22 mouse cellular contexts compared by ENCODE assay signal in genomic region chr14:12132046-12132615, GRCm38 (mm10).
DNase-seq lines count a peak whose midpoint lies in the region; ATAC-seq and TF ChIP-seq lines count a peak whose summit lies in the region.
"Had no signal": no experiment of that assay in that cellular context is flagged by ENCODE, and none has a peak within 500 bp of the region (broad histone marks: within the 10 kb centered on the region; RNA-seq: fewer than 3 reads in every experiment).

No protein-coding gene starts in this region.

- H3K27me3 ChIP-seq in hindbrain, embryonic 10.5 days (ENCODE audit: insufficient read depth, poor library complexity, severe bottlenecking) = no peaks in the 10 kb centered on the region; the same call in 1 of the 2 replicates
- no peaks in the 10 kb centered on the region for H3K27me3 ChIP-seq in forebrain, embryonic 11.5 days (ENCODE audit: control insufficient read depth, insufficient read depth, low read length)
- H3K27me3 ChIP-seq: embryonic facial prominence, embryonic 15.5 days; heart, embryonic 12.5 days; liver, embryonic 12.5 days; midbrain, embryonic 12.5 days had no signal

- H3K27ac ChIP-seq in hindbrain, embryonic 10.5 days = no peak overlapping the region
- H3K27ac ChIP-seq in forebrain, embryonic 11.5 days (ENCODE audit: low read depth, low read length) = no peak overlapping the region
- H3K27ac ChIP-seq: embryonic facial prominence, embryonic 15.5 days; forebrain, embryonic 10.5 days; hindbrain, postnatal 0 days; left cerebral cortex, adult 2 months; liver, embryonic 12.5 days; macrophage; midbrain, embryonic 12.5 days had no signal

- no peak for ATAC-seq in forebrain, embryonic 11.5 days (replicated peaks; ENCODE audit: low FRiP score)
- ATAC-seq: hindbrain, postnatal 0 days; liver, embryonic 12.5 days had no signal

- no peak overlapping the region for H3K4me2 ChIP-seq in forebrain, embryonic 11.5 days (ENCODE audit: low read depth, low read length, severe bottlenecking)
- H3K4me2 ChIP-seq: embryonic facial prominence, embryonic 15.5 days; heart, embryonic 12.5 days; liver, embryonic 12.5 days; midbrain, embryonic 12.5 days had no signal

- H3K9ac ChIP-seq in forebrain, embryonic 11.5 days (ENCODE audit: low read length) = no peak overlapping the region
- H3K9ac ChIP-seq: embryonic facial prominence, embryonic 15.5 days; heart, embryonic 12.5 days; liver, embryonic 12.5 days; midbrain, embryonic 12.5 days had no signal

- no peak for TF ChIP-seq POLR2A in lung, adult 2 months (IDR thresholded peaks at IDR 0.05; ENCODE audit: borderline replicate concordance, extremely low read depth, low read depth, low read length)

- peak; percentile 44 to 66 for DNase-seq in adrenal gland, adult (ENCODE audit: inconsistent age in 2 of 2, low spot score in 1 of 2)
- no peak for DNase-seq in adrenal gland, adult 18-20 months (ENCODE audit: low spot score in 2 of 2)
- peak; percentile 23 to 60 for DNase-seq in lung, adult 18-20 months
- no peak for DNase-seq in lung, adult 2 months
- DNase-seq in kidney, postnatal 36 days = peak; percentile 60 to 83
- DNase-seq in left cerebral cortex, adult 18-20 months (ENCODE audit: low spot score in 2 of 2) = no peak
- no peak for DNase-seq in hindbrain, embryonic 10.5 days (ENCODE audit: low spot score)
- no peak for DNase-seq in forebrain, embryonic 11.5 days (ENCODE audit: low spot score)
- DNase-seq: cerebellum, adult 11 months; embryo, embryonic 11 days; gastrocnemius, postnatal 25 days; heart, postnatal 4 days; right cerebral cortex, postnatal 25 days; thymus, postnatal 36 days had no signal

- TF ChIP-seq CTCF in lung, adult 2 months (IDR thresholded peaks at IDR 0.05; ENCODE audit: insufficient read depth, low read length) = no peak

- no peaks in the 10 kb centered on the region for H3K36me3 ChIP-seq in hindbrain, embryonic 10.5 days
- no peaks in the 10 kb centered on the region for H3K36me3 ChIP-seq in forebrain, embryonic 11.5 days (ENCODE audit: control insufficient read depth, insufficient read depth, low read length)
- H3K36me3 ChIP-seq: embryonic facial prominence, embryonic 15.5 days; forebrain, embryonic 10.5 days; heart, embryonic 12.5 days; liver, embryonic 12.5 days; midbrain, embryonic 12.5 days had no signal

- H3K4me3 ChIP-seq in lung, adult 2 months (replicated peaks; ENCODE audit: extremely low read depth, low read depth, low read length) = no peak overlapping the region
- H3K4me3 ChIP-seq in hindbrain, embryonic 10.5 days = no peak overlapping the region
- no peak overlapping the region for H3K4me3 ChIP-seq in forebrain, embryonic 11.5 days (ENCODE audit: low read depth, low read length)
- H3K4me3 ChIP-seq: embryonic facial prominence, embryonic 15.5 days; forebrain, embryonic 10.5 days; heart, embryonic 12.5 days; left cerebral cortex, adult 2 months; liver, embryonic 12.5 days; midbrain, embryonic 12.5 days had no signal

- no peaks in the 10 kb centered on the region for H3K9me3 ChIP-seq in hindbrain, embryonic 10.5 days
- no peaks in the 10 kb centered on the region for H3K9me3 ChIP-seq in forebrain, embryonic 11.5 days (ENCODE audit: control insufficient read depth, low read length)
- H3K9me3 ChIP-seq: embryonic facial prominence, embryonic 15.5 days; forebrain, embryonic 10.5 days; heart, embryonic 12.5 days; liver, embryonic 12.5 days; midbrain, embryonic 12.5 days had no signal

- WGBS in lung, adult 2 months = 49% methylated on average over 7 of the region's 7 CpGs
- WGBS in hindbrain, embryonic 10.5 days = 85% methylated on average over 7 of the region's 7 CpGs
- 89% methylated on average over 7 of the region's 7 CpGs for WGBS in forebrain, embryonic 11.5 days

- H3K4me1 ChIP-seq in lung, adult 2 months (ENCODE audit: control insufficient read depth, insufficient read depth, low read length) = peaks cover 13% of the 10 kb centered on the region
- 0 out of 2 replicates have a peak, but pooled peaks cover 7% of the 10 kb centered on the region for H3K4me1 ChIP-seq in hindbrain, embryonic 10.5 days (replicated peaks)
- no peaks in the 10 kb centered on the region for H3K4me1 ChIP-seq in forebrain, embryonic 11.5 days (replicated peaks; ENCODE audit: control insufficient read depth, insufficient read depth, low read length)
- H3K4me1 ChIP-seq: embryonic facial prominence, embryonic 15.5 days; forebrain, embryonic 10.5 days; midbrain, embryonic 12.5 days had no signal

Comparison
In these comparisons a context has a peak if more than half of its experiments do, and no peak if none do; other contexts are left out.
1. DNase-seq: peak in adrenal gland, adult (2 of 2), lung, adult 18-20 months (2 of 2) and kidney, postnatal 36 days (2 of 2); none in adrenal gland, adult 18-20 months (0 of 2), lung, adult 2 months (single experiment), left cerebral cortex, adult 18-20 months (0 of 2), hindbrain, embryonic 10.5 days (single experiment) and forebrain, embryonic 11.5 days (single experiment).